Mouse (Mus musculus): ENCODE measurements around the gene Hes7. TPM values are rescaled to one million over a fixed set of nuclear protein-coding genes. Genes with fewer than 3 reads are reported as not detected.

The Hes7 gene
- total and polyA plus RNA-seq, 3 experiments: 0.08 to 1.4 TPM; not detected in 1

DNA sequence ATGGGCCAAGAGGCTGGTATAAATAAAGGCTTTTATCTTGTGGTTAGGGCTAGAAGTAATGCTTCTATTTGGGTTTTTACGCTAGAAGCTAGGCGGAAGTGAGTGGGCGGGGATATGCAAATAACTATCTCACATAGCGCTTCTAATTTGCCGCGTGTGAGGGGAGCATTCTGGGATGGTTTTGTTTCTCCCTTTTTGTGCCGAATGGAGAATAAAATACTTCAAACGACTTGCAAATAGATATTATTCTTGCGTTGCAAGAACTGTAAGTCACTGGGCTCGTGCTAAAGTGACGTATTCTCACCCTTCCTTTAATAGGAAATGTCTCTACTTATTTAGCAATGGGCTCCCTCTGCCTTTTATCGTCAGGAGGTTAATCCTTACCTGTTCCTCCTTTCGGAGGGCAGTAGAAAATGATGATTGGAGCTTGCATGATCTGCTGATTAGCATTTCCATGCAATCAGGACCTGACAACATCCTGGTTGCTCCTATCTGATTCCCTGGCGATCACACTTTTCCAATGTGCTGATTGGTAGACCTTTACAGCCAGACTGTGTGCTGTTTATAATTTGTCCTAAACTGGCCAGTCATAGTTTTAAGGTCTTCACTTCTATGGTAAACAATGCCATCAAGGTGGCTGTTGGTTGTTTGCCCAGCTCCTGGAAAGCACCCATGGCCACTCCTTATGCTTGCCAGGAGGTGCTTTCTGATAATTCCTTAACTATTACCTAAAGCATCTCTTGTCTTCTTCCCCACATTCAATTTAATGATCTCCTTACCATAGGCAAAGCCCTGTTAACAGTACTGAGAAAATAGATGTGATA lies 46.9 kb upstream of the Hes7 start (continued):
- TF ChIP-seq POLR2AphosphoS5 (IDR thresholded peaks at IDR 0.05; ENCODE audit: borderline replicate concordance, low read depth, low read length) (peak; percentile 100), ZC3H11A (IDR thresholded peaks at IDR 0.05; ENCODE audit: low read depth, low read length) (no peak), POLR2AphosphoS2 (IDR thresholded peaks at IDR 0.05; ENCODE audit: low read length) (peak; percentile 100), EP300 (IDR thresholded peaks at IDR 0.05; ENCODE audit: low read depth in 1 of 2, low read length in 2 of 2) (peak in 1 of 2 experiments; percentile 40; a peak in 1 of 4 replicates), TCF12 (IDR thresholded peaks at IDR 0.05; ENCODE audit: low read depth, low read length) (peak; percentile 73; the same call in 1 of the 2 replicates), MYC (IDR thresholded peaks at IDR 0.05; ENCODE audit: low read depth, low read length) (peak; percentile 50; the same call in 1 of the 2 replicates), MAFK (IDR thresholded peaks at IDR 0.05; ENCODE audit: borderline replicate concordance, low read depth, low read length) (no peak; the same call in 1 of the 2 replicates), RAD21 (IDR thresholded peaks at IDR 0.05; ENCODE audit: low read depth, low read length) (no peak), CHD1 (IDR thresholded peaks at IDR 0.05; ENCODE audit: low read depth, low read length) (no peak), KAT2A (conservative IDR thresholded peaks at IDR 0.05; ENCODE audit: low read depth, low read length) (no peak), SMC3 (IDR thresholded peaks at IDR 0.05; ENCODE audit: low read depth, low read length) (0 out of 2 replicates have a peak, but pooled peaks have one; percentile 11), CTCF (IDR thresholded peaks at IDR 0.05 in 2 of 3, conservative IDR thresholded peaks at IDR 0.05 in 1 of 3; ENCODE audit: control insufficient read depth in 1 of 3, insufficient read depth in 1 of 3, low read depth in 2 of 3, low read length in 3 of 3, poor library complexity in 1 of 3, severe bottlenecking in 1 of 3) (no peak), CHD2 (IDR thresholded peaks at IDR 0.05; ENCODE audit: low read length) (no peak)

GRCm38 (mm10) chr11:69073951-69074775 lies 46.0 kb upstream of the Hes7 start:
- H3K9ac ChIP-seq (ENCODE audit: control insufficient read depth, low read depth, low read length, poor library complexity, severe bottlenecking): no peak overlapping the region; the same call in 1 of the 2 replicates
- peaks cover 5% of the 10 kb centered on the region; the same call in 1 of the 2 replicates for H3K79me2 ChIP-seq (ENCODE audit: control insufficient read depth, insufficient read depth, low read length, poor library complexity)
- H3K9me3 ChIP-seq (replicated peaks; ENCODE audit: insufficient read depth, low read length): no peaks in the 10 kb centered on the region
- H3K27me3 ChIP-seq (ENCODE audit: control insufficient read depth in 1 of 2, insufficient read depth in 2 of 2, low read length in 2 of 2): no peaks in the 10 kb centered on the region
- peak; percentile 38 for DNase-seq (ENCODE audit: low read depth, low spot score)
- H3K4me3 ChIP-seq (ENCODE audit: control insufficient read depth in 1 of 2, insufficient read depth in 1 of 2, low read depth in 2 of 2, low read length in 2 of 2): no peak overlapping the region
- peak overlapping the region; percentile 1; the same call in 1 of the 2 replicates for H3K27ac ChIP-seq (ENCODE audit: control insufficient read depth, low read depth, low read length)
- H3K36me3 ChIP-seq (ENCODE audit: control insufficient read depth in 1 of 2, insufficient read depth in 2 of 2, low read length in 2 of 2): peaks cover 0 to 3% of the 10 kb centered on the region in 2 experiments; a peak in 1 of 4 replicates
- no peak for TF ChIP-seq CHD1 (IDR thresholded peaks at IDR 0.05; ENCODE audit: low read depth, low read length)
- TF ChIP-seq GATA1 (IDR thresholded peaks at IDR 0.05; ENCODE audit: low read depth, low read length): no peak
- TF ChIP-seq JUND (IDR thresholded peaks at IDR 0.05; ENCODE audit: low read depth, low read length): no peak
- 0 out of 2 replicates have a peak, but pooled peaks have one; percentile 3 for TF ChIP-seq SMC3 (IDR thresholded peaks at IDR 0.05; ENCODE audit: low read depth, low read length)
- H3K4me1 ChIP-seq (ENCODE audit: control insufficient read depth in 1 of 2, insufficient read depth in 2 of 2, low read length in 2 of 2): peaks cover 0 to 13% of the 10 kb centered on the region in 2 experiments; a peak in 3 of 4 replicates
